Mouse (Mus musculus) ES-Bruce4 (cell line): ENCODE measurements at regions not wholly inside any gene's neighbourhood (a gene's known extent, or its start where the extent isn't known, plus 50 kb on each side); places are given as distances from the start of the nearest gene placed in this dataset.

Experiments
- H3K27ac ChIP-seq: 2 replicates; pipeline ENCODE4 v1.5.1; 2012; ENCODE audit warnings: low read length, inconsistent platforms; ENCODE audit not compliant: insufficient read depth
- H3K27me3 ChIP-seq: 2 replicates; pipeline ENCODE4 v1.6.1; 2012; ENCODE audit warnings: mild to moderate bottlenecking, low read length, inconsistent platforms; ENCODE audit not compliant: control insufficient read depth, poor library complexity, insufficient read depth, severe bottlenecking
- H3K36me3 ChIP-seq: 2 replicates; pipeline ENCODE4 v1.6.1; 2012; ENCODE audit warnings: inconsistent platforms, mild to moderate bottlenecking, low read length, moderate library complexity; ENCODE audit not compliant: control insufficient read depth, poor library complexity, insufficient read depth, severe bottlenecking
- H3K4me1 ChIP-seq: one replicate; pipeline ENCODE4 v1.8.1; 2011; ENCODE audit warnings: low read length; ENCODE audit not compliant: control insufficient read depth, insufficient read depth
- H3K4me3 ChIP-seq: 2 replicates; pipeline ENCODE4 v1.5.1; 2011; ENCODE audit warnings: low read depth, mild to moderate bottlenecking, low read length
- H3K9ac ChIP-seq: 2 replicates; pipeline ENCODE4 v1.6.1; 2012; ENCODE audit warnings: low read depth, mild to moderate bottlenecking, inconsistent platforms; ENCODE audit not compliant: poor library complexity, severe bottlenecking
- H3K9me3 ChIP-seq: replicated peaks from 2 replicates; pipeline ENCODE4 v1.6.1; 2012; ENCODE audit warnings: mild to moderate bottlenecking, low read length, inconsistent platforms; ENCODE audit not compliant: control insufficient read depth, poor library complexity, insufficient read depth, severe bottlenecking
- CTCF ChIP-seq: IDR thresholded peaks from one replicate; pipeline ENCODE4 v1.8.1; 2011; ENCODE audit warnings: low read depth, low read length
- EP300 ChIP-seq: IDR thresholded peaks from 2 replicates; pipeline ENCODE4 v1.6.1; 2011; ENCODE audit warnings: low read depth, low read length; ENCODE audit not compliant: insufficient read depth
- POLR2A ChIP-seq: IDR thresholded peaks from one replicate; pipeline ENCODE4 v1.8.1; 2011; ENCODE audit warnings: low read length; ENCODE audit not compliant: insufficient read depth

DNA sequence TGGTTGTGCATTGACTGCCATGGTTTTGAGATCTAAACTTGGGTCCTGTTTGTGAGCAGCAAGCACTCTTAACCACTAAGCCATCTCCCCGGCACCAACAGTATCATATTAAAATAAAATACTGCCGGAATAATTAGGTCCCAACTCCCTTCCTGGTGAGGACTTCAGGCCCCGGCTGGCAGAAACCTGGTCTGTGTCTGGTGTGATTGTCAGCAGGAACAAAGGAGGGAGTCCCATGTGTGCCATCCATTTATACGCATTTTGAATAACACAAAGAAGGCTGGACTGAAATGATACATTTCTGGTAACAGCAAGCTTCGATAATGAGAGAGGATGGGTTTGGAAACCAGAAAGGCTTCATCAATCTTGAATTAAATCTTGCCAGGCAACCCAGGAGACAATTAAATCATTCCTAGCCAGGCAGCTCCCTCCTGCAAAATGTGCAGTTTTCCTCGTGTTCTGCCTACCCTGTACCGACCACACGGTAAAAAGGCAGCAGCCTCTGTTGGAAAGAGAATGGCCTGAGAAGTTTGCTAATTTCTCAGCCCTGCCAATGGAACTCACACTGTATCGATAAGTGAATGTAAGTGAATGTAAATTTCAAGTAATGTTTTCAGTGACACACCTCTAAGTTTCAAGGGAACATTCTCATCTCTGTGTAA, 80.5 kb upstream of the Zwint start:
- no peaks in the 10 kb centered on the region for H3K4me1 ChIP-seq
- H3K36me3 ChIP-seq, result no peaks in the 10 kb centered on the region
- TF ChIP-seq POLR2A (no peak), EP300 (no peak), CTCF (no peak)
- H3K9me3 ChIP-seq, result no peaks in the 10 kb centered on the region
- no peaks in the 10 kb centered on the region for H3K27me3 ChIP-seq
- no peak overlapping the region for H3K9ac ChIP-seq
- H3K4me3 ChIP-seq, result no peak overlapping the region
- no peak overlapping the region for H3K27ac ChIP-seq

DNA sequence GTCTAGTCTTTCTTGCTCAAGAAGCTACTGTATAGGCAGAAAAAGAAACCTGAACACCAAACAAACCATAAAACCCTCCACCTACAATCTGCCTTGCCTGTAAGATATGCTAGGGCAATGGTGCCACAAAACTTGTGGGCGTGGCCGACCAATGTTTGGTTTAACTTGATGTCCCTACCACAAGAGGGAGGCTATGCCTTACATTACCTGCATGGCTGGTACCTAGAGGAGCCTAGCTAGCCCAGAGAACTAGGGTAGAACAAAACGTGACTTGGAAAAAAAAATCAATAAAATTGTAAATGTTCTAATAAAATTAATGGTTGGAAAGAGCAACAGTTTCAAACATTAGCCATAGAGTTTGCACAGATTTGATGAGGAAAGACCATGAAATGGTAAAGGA, 76.9 kb upstream of the Zwint start:
- Histone ChIP-seq H3K4me3 (no peak overlapping the region), H3K9ac (no peak overlapping the region)

DNA sequence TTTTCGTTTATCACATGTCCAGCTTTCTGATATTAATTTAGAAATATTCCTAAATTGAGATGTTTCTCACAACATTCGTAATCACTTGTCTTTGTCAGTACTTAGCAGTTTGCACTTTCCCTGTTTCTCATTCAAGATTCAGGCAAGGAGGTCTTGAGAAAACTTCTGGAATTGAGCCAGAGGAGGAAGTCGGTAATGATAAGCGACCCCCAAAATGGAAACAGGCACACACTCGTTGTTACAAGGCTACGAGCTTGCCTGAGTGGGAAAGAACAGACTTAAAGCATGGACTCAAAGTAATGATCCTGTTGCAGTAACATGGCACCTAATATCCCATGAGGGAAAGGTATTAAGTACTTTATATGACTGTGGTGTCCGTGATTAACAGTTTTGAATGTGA, 76.1 kb upstream of the Zwint start:
- Histone ChIP-seq H3K4me1 (no peaks in the 10 kb centered on the region), H3K4me3 (no peak overlapping the region), H3K36me3 (no peaks in the 10 kb centered on the region), H3K27me3 (no peaks in the 10 kb centered on the region), H3K9ac (no peak overlapping the region), H3K9me3 (no peaks in the 10 kb centered on the region), H3K27ac (no peak overlapping the region)
- TF ChIP-seq CTCF (no peak), EP300 (no peak), POLR2A (no peak)

More for the DNA sequence above, 76.9 kb upstream of the Zwint start:
- no peaks in the 10 kb centered on the region for H3K36me3 ChIP-seq
- H3K27ac ChIP-seq, result no peak overlapping the region
- no peaks in the 10 kb centered on the region for H3K4me1 ChIP-seq
- H3K27me3 ChIP-seq, result no peaks in the 10 kb centered on the region
- TF ChIP-seq POLR2A (no peak), EP300 (no peak)
- H3K9me3 ChIP-seq, result no peaks in the 10 kb centered on the region

DNA sequence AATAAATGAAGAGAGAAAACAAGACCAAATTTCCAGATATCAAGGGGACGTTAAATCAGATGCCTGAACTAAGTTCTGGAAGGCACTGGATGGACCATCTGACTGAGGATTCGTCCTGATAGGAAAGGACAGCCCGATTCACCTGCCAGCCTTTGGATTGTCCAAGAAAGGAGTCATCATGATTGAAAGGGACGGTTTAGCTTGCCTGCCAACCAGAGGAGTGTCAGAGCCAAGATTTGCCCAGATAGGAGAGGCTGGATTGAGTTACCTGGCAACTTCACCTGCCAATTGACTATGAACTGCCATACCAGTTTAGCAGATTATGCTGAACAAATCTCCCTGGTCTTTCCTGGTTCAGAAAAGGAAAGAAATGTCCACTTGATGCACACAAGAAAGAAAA, 73.3 kb upstream of the Zwint start:
- TF ChIP-seq POLR2A (no peak), CTCF (no peak), EP300 (no peak)
- H3K27ac ChIP-seq, result no peak overlapping the region
- no peak overlapping the region for H3K4me3 ChIP-seq
- no peak overlapping the region for H3K9ac ChIP-seq
- H3K9me3 ChIP-seq, result no peaks in the 10 kb centered on the region
- H3K36me3 ChIP-seq, result no peaks in the 10 kb centered on the region
- H3K4me1 ChIP-seq, result no peaks in the 10 kb centered on the region
- H3K27me3 ChIP-seq, result no peaks in the 10 kb centered on the region

DNA sequence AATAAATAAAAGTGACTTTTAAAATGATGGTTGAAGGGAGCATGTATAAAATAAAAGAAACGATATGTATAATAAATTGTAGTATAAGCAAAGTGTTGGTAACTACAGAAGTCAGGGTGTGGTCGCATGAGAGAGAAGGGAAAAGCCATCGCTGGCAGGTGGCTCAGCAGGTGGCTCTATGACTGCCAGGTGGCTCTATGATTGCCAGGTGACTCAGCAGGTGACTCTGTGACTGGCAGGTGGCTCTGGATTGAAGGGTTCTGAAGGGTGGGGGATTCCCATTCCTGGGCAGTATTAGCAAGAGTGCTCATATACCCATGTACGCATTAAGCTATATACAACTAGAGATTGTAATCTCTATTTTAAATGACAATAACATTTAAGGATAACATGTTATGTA, 66.1 kb upstream of the Zwint start:
- H3K4me3 ChIP-seq, result no peak overlapping the region
- H3K36me3 ChIP-seq, result no peaks in the 10 kb centered on the region
- H3K4me1 ChIP-seq, result no peaks in the 10 kb centered on the region
- no peak overlapping the region for H3K27ac ChIP-seq
- no peak overlapping the region for H3K9ac ChIP-seq
- no peaks in the 10 kb centered on the region for H3K9me3 ChIP-seq
- TF ChIP-seq CTCF (no peak), POLR2A (no peak), EP300 (no peak)
- no peaks in the 10 kb centered on the region for H3K27me3 ChIP-seq

DNA sequence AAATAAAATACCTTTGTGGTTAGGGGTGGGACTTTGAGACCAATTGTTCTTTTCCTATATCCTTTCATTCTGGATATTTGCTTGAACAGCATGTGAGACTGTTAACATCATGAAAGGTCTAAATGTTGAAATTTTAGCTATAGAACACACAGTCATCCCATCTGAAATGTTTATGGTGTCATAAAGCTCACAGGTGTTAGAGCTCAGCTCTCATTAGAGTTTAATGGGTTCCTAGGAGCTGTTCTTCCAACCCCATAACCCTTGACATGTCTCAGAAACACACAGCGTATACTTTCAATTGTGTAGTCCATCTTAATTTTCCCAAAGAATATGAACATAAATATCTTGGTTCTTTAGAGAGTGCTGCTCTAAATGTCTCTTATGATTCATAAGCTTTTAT, 61.6 kb upstream of the Zwint start:
- H3K36me3 ChIP-seq, result no peaks in the 10 kb centered on the region
- no peaks in the 10 kb centered on the region for H3K27me3 ChIP-seq
- no peaks in the 10 kb centered on the region for H3K4me1 ChIP-seq
- H3K4me3 ChIP-seq, result no peak overlapping the region
- no peak for TF ChIP-seq CTCF
- no peak for TF ChIP-seq POLR2A
- no peak for TF ChIP-seq EP300
- no peak overlapping the region for H3K9ac ChIP-seq
- H3K9me3 ChIP-seq, result no peaks in the 10 kb centered on the region
- H3K27ac ChIP-seq, result no peak overlapping the region
